Mouse (Mus musculus): ENCODE data around the gene Itgbl1.

The Itgbl1 gene

DNA sequence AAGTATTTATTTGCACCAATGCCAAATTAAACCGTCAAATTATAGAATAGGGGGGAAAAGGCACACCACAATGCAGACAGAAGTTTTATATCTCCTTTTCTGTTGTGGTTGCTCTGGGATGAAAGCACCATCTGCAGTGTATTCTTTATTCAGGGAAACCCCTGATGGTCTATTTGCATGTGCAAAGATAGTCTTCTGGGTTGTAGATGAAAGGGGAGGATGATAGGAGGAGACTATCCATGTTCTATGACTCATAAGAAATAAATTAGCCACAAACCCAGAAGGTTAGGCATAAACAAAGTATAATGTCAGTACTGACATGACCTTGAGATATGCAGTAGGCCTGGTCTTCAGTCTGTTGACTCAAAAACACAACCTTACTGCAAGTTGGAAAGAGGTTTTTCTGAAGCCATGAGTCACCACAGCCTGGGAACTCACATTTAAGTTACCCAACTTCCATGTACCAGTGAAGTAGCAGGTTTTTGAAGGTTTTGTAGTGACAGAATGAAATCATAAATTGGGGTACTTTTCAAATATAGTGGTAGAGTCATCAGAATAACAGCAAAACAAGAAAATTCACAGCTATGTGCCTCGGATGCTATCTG, 330.9 kb downstream of the Itgbl1 start:
- no peak for DNase-seq (ENCODE audit: low read depth)
